Mouse (Mus musculus) erythroblast, embryonic 14.5 days (primary cell): ENCODE data around the gene Mfsd10. TPM values are rescaled to one million over a fixed set of nuclear protein-coding genes. Genes with fewer than 3 reads are reported as not detected.

ENCODE experiments used
- H3K27me3 ChIP-seq: 2 replicates; pipeline ENCODE4 v1.6.1; 2012; ENCODE audit warnings: inconsistent platforms; ENCODE audit not compliant: control insufficient read depth
- H3K36me3 ChIP-seq: 2 replicates; pipeline ENCODE4 v1.6.1; 2012; ENCODE audit warnings: mild to moderate bottlenecking, inconsistent platforms; ENCODE audit not compliant: control insufficient read depth
- H3K4me1 ChIP-seq: 2 replicates; pipeline ENCODE4 v1.6.1; 2012; ENCODE audit warnings: inconsistent platforms; ENCODE audit not compliant: control insufficient read depth
- H3K4me3 ChIP-seq: replicated peaks from 2 replicates; pipeline ENCODE3; 2012; ENCODE audit warnings: moderate library complexity, mild to moderate bottlenecking, inconsistent platforms
- H3K9me3 ChIP-seq: 2 replicates; pipeline ENCODE4 v1.6.1; 2012; ENCODE audit warnings: low read length, inconsistent platforms, mixed read lengths; ENCODE audit not compliant: control insufficient read depth
- GATA1 ChIP-seq: IDR thresholded peaks from 2 replicates; pipeline ENCODE4 v1.6.1; 2012; ENCODE audit warnings: low read length, inconsistent platforms, mixed read lengths
- TAL1 ChIP-seq: IDR thresholded peaks from 3 replicates; pipeline ENCODE4 v1.6.1; 2012; ENCODE audit warnings: low read length, inconsistent platforms, mixed read lengths
- polyA plus RNA-seq: library from polyadenylated mRNA; stranded (reverse); fragments of >175 nt; gene quantifications from 2 replicates; pipeline ENCODE4 v1.2.3, GENCODE M21; 2012

Mfsd10 gene
- polyA plus RNA-seq, 1 experiment = 27.6 TPM

- no peak overlapping the region for H3K4me3 ChIP-seq
- H3K36me3 ChIP-seq = peaks cover 77% of the 10 kb centered on the region
- TF ChIP-seq TAL1 (no peak), GATA1 (no peak)
Measured at GRCm38 (mm10) chr5:34654881-34655280, 17.9 kb upstream of the Mfsd10 start.

GRCm38 (mm10) chr5:34652961-34653360 lies 15.9 kb upstream of the Mfsd10 start:
- Histone ChIP-seq H3K36me3 (peaks cover 94% of the 10 kb centered on the region), H3K4me3 (no peak overlapping the region), H3K9me3 (no peaks in the 10 kb centered on the region), H3K4me1 (peaks cover 23% of the 10 kb centered on the region), H3K27me3 (no peaks in the 10 kb centered on the region)
- no peak for TF ChIP-seq TAL1
- TF ChIP-seq GATA1 = no peak

More at GRCm38 (mm10) chr5:34654881-34655280, 17.9 kb upstream of the Mfsd10 start:
- H3K4me1 ChIP-seq = peaks cover 39% of the 10 kb centered on the region
- H3K27me3 ChIP-seq = no peaks in the 10 kb centered on the region
- no peaks in the 10 kb centered on the region for H3K9me3 ChIP-seq

- no peak for TF ChIP-seq GATA1
- TF ChIP-seq TAL1 = no peak
- peaks cover 4% of the 10 kb centered on the region; the same call in 1 of the 2 replicates for H3K4me1 ChIP-seq
- H3K9me3 ChIP-seq = no peaks in the 10 kb centered on the region
- no peaks in the 10 kb centered on the region for H3K27me3 ChIP-seq
- H3K4me3 ChIP-seq = no peak overlapping the region
- peaks cover 100% of the 10 kb centered on the region for H3K36me3 ChIP-seq
Measured at GRCm38 (mm10) chr5:34647581-34647980, 10.6 kb upstream of the Mfsd10 start.

GRCm38 (mm10) chr5:34642932-34643331 lies 5.9 kb upstream of the Mfsd10 start:
- peaks cover 95% of the 10 kb centered on the region for H3K36me3 ChIP-seq
- peaks cover 6% of the 10 kb centered on the region for H3K4me1 ChIP-seq
- no peaks in the 10 kb centered on the region for H3K27me3 ChIP-seq
- H3K9me3 ChIP-seq = no peaks in the 10 kb centered on the region
- TF ChIP-seq GATA1 = no peak
- no peak for TF ChIP-seq TAL1
- H3K4me3 ChIP-seq = no peak overlapping the region

- no peak overlapping the region for H3K4me3 ChIP-seq
- H3K4me1 ChIP-seq = peaks cover 15% of the 10 kb centered on the region
- H3K36me3 ChIP-seq = peaks cover 93% of the 10 kb centered on the region
- TF ChIP-seq TAL1 = no peak
- no peak for TF ChIP-seq GATA1
- no peaks in the 10 kb centered on the region for H3K9me3 ChIP-seq
- no peaks in the 10 kb centered on the region for H3K27me3 ChIP-seq
Measured at GRCm38 (mm10) chr5:34641991-34642390, 5.0 kb upstream of the Mfsd10 start.

- no peaks in the 10 kb centered on the region for H3K9me3 ChIP-seq
- peaks cover 56% of the 10 kb centered on the region for H3K4me1 ChIP-seq
- TF ChIP-seq GATA1 = no peak
- TF ChIP-seq TAL1 = no peak
- peaks cover 83% of the 10 kb centered on the region for H3K36me3 ChIP-seq
- H3K27me3 ChIP-seq = no peaks in the 10 kb centered on the region
- H3K4me3 ChIP-seq = peak overlapping the region; percentile 76
Measured at GRCm38 (mm10) chr5:34637591-34638156, 662 bp upstream of the Mfsd10 start.

GRCm38 (mm10) chr5:34635665-34636192 lies 1.3 kb downstream of the Mfsd10 start:
- H3K4me3 ChIP-seq = peak overlapping the region; percentile 76
- no peaks in the 10 kb centered on the region for H3K9me3 ChIP-seq
- peaks cover 88% of the 10 kb centered on the region for H3K36me3 ChIP-seq
- no peak for TF ChIP-seq GATA1
- no peak for TF ChIP-seq TAL1
- H3K4me1 ChIP-seq = peaks cover 67% of the 10 kb centered on the region
- H3K27me3 ChIP-seq = no peaks in the 10 kb centered on the region

GRCm38 (mm10) chr5:34634746-34635400 lies 2.1 kb downstream of the Mfsd10 start:
- TF ChIP-seq GATA1 (no peak), TAL1 (no peak)
- Histone ChIP-seq H3K4me1 (peaks cover 67% of the 10 kb centered on the region), H3K27me3 (no peaks in the 10 kb centered on the region), H3K36me3 (peaks cover 88% of the 10 kb centered on the region), H3K9me3 (no peaks in the 10 kb centered on the region), H3K4me3 (no peak overlapping the region)

GRCm38 (mm10) chr5:34633641-34634040 lies 3.4 kb downstream of the Mfsd10 start:
- H3K36me3 ChIP-seq = peaks cover 88% of the 10 kb centered on the region
- H3K4me1 ChIP-seq = peaks cover 67% of the 10 kb centered on the region
- no peaks in the 10 kb centered on the region for H3K27me3 ChIP-seq
- TF ChIP-seq GATA1 (no peak), TAL1 (no peak)
- H3K4me3 ChIP-seq = no peak overlapping the region
- H3K9me3 ChIP-seq = no peaks in the 10 kb centered on the region
